Mouse (Mus musculus) right cerebral cortex, postnatal 36 days (tissue): Measurements from ENCODE around the gene Olig2.

Experiments
- DNase-seq, 2 experiments: peaks; one replicate each; pipeline ENCODE4 v3.0.0; 2022; ENCODE audit warnings: low spot score in 2 of 2, mixed read lengths in 1 of 2

Olig2 gene

GRCm38 (mm10) chr16:91225233-91226037 is at the start of gene Olig2:
Olig2 (plus strand) TSS chr16:91225457.
- DNase-seq = peak in 1 of 2 experiments; percentile 25

GRCm38 (mm10) chr16:91175892-91176291 is 49.4 kb upstream of the Olig2 start:
- DNase-seq = no peak

DNA sequence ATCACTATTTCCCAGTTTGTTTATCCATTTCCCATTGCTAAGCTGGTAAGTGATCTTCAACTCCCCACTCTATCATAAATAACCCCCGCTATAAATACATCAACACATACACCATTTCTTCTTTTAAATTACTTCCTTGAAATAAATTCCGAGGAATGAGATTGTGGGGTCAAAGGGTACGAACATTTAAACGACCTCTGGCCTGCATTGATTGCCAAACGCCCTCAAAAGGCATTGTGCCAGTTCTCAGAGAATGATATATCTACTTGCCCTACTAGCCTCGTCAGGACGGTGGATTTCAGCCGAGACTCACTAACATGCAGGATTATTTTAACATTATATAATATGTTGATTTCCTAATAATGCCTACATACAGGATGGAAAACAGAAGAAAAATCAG is 38.2 kb upstream of the Olig2 start:
- no peak for DNase-seq

GRCm38 (mm10) chr16:91187662-91188061 is 37.6 kb upstream of the Olig2 start:
- DNase-seq = no peak

- DNase-seq = no peak
Observed at GRCm38 (mm10) chr16:91188304-91188703, 37.0 kb upstream of the Olig2 start.

DNA sequence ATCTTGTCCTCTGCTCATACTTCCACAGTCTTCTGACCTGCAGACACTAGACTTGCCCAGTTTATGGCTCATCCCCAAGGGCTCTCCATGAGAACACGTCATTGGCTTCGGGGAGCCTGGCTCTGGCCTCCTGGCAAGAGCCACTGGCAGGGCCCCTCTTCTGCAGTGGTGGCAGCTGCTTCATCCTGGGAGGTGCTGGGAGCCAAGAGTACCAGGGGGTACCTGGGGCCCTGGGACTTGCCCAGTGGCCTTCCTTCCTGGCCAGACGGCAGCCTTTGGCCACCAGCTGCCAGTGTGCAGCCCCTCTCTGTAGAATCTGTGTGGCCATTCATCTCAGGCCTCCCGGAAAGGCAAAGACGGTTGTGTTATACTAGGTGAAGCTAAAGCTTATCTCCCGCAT is 34.0 kb upstream of the Olig2 start:
- DNase-seq = peak; percentile 1 to 5

GRCm38 (mm10) chr16:91191663-91192237 is 33.5 kb upstream of the Olig2 start:
- DNase-seq = peak; percentile 10 to 32

DNA sequence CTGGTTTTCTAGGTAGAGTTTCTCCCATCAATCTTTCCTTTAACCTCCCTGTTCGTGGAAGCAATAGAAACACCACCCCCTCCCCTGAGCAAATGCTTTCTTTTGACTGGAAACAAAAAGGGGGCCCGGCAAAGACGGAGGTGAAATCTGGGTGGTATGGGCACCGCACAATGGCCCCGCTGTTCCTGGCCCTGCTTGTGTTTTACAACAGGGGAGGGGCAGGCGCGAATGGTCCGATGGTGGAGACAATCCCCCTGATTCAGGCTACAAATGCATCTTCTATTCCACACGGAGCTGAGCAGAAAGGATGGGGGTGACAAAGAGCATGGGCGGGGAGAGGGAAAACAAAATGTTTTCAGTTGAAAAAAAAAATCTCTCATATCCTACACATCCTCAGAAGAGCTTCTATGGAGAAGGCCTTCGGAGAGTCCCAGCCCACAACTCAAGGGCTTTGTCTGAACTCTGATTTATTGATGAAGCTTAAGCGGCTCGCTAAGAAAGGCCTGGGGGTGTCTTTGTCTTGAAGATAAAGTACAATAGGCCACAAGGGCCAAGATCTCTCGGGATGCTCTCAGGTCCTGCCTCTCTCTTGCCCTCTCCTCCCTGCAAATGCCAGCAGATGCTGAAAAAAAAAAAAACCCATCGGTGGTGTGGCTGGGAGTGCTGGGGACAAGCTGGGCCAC is 32.4 kb upstream of the Olig2 start:
- DNase-seq = no peak

- DNase-seq = no peak
Observed at GRCm38 (mm10) chr16:91199815-91200214, 25.4 kb upstream of the Olig2 start.

DNA sequence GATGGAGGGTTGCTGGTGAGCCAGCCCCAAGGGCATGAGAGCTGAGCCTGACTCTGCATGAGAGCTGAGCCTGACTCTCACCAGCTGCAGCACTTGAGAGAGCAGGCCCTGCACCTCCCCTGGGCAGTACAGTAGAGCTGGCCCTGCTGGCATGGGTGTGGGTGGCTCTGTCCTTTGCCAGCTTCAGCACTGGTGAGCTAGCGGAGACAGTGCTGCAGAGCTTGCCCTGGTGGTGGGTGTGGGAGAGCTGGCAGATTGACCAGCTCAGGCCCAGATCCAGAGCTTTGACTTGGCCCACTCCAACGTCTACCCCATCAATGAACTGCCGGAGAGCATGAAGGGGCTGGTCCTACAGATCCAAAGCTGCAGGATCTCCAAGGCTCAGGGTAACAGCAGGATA is 22.3 kb upstream of the Olig2 start:
- no peak for DNase-seq

- no peak for DNase-seq
Observed at GRCm38 (mm10) chr16:91206371-91206770, 18.9 kb upstream of the Olig2 start.

DNA sequence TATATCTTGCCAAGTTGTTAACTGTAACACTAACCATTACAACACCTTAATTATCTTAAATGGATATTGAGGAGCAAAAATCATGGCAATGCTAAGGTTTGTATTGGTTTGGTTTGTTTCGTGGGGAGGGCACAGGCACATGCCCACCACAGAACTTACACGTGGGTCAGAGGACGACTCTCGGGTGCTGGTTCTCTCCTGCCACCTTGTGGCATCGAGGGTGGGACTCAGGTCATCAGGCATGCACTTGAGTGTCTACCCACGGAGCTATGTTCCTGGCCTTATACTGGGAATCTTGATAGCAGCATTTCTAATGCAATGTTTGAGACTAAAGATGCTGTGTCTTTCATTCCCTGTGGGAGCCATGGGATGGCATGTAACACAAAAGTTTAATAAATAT is 8.2 kb upstream of the Olig2 start:
- DNase-seq = no peak

- no peak for DNase-seq
Observed at GRCm38 (mm10) chr16:91217948-91218347, 7.3 kb upstream of the Olig2 start.

DNA sequence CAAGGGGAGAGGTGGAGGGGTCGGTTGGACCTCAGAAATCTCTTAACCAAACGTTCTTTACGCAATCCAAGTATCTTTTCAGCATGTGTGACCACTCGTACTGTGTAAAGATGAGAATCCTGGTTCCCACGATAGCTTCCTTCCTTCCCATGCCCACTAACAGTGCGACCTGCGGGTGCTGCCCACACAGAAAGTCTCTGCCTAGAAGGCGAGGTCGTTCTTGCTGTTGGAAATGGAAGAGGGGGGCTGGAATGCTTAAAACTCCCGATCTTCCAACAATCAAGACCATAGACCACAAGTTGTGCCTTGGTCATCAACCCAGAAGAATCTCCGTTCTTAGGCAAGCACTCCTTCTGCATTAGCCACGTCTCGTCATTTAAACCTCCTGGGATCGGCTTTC is 6.0 kb upstream of the Olig2 start:
- DNase-seq = no peak

DNA sequence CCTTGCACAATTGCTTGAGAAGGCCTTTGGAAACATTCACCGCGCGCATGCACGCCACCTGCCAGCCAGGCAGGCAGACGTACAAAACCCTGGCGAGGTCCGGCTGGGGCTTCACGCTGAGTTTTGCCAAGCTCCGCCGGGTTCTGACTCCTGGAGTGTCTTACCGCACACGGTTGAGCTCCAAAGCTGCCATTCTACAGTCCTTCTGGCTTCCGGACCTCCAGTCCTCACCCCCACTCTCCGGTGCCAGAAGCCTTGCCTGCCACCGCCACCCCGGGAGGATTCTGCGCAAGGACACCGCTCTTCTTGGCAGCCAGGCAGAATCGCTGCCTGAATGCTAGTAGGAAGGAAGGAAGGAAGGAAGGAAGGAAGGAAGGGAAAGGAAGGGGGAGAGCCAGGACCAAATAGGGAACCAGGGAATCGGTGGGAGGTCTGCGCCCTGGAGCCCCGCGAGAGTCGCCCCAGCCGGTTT is 3.0 kb upstream of the Olig2 start:
- no peak for DNase-seq

DNA sequence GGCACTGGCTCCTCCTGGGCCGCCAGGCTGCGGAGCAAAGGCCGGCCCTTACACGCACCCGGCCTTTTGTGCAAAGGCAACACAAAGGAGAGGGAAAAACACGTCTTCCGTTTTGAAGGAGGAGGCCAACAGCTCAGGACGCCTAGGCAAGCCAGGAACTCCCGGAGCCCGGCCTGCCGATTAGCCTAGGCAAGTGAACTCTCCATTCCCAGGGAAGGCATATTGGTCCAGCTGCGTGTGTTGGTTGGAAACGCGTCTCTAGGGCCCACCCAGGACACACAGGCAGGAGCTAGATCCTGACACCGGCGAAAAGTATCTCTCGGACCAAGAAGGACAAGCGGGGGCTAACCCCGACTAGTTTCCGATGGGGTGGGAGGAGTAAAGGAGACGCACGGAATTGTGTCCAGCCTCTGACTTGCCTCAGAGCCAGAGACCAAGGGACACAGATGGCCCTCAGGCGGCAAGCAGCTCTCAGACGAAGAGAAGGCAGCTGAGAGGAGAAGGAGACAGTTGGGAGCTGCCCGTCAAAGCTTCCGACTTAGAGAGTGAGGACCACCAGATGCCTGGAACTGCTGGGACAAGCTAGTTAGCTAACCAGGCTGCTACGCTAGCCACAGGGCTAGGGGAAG is 2.5 kb upstream of the Olig2 start:
- peak in 1 of 2 experiments; percentile 16 for DNase-seq

DNA sequence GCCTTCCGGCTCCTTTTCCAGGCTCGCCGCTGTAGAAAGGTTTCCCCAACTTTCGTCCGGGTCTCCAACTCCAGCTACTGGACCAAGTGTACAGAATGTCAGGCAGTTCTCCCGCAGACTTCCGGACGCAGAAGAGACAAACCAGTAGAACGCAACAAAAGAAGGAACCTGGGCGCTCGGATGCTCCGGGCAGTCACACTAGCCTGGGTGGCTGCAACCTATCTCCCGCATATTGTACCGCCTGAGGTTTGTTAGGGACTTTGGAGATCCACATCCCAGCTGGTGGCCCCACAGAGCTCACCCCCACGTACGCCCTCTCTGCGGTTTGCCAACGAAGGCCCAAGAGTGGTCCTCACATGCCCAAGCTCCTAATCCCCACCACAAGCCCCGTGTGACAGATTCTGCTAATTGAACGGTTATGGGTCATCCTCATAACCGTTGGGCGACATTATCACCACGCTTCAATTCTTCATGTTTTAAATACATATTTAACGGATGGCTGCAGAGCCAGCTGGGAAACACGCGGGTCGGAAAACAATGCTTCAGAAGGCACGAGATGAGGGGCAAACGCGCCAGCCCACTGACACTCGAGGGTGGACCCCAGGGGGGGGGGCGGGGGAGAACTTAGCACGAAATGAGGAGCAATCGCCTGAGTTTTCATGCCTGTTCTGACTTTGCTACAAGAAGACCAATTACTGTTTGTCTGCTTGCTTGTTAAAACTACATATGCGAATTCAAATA is 1.8 kb upstream of the Olig2 start:
- no peak for DNase-seq

DNA sequence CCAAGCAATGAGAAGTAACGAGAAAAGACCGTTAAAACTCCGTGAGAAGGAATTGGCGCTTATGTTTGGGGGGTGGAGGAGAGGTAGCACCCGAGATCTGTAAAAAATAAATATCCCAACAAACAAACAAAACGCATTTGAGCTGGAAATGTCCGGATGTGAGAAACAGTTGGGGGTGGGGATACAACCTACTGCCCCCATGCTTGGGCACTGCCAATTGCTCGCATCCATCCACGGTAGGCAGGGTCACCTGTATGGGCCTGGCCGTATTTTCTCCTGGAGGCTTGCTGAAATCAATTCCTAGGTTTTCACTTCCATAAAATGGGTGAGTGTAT is 1.2 kb upstream of the Olig2 start:
- no peak for DNase-seq

DNA sequence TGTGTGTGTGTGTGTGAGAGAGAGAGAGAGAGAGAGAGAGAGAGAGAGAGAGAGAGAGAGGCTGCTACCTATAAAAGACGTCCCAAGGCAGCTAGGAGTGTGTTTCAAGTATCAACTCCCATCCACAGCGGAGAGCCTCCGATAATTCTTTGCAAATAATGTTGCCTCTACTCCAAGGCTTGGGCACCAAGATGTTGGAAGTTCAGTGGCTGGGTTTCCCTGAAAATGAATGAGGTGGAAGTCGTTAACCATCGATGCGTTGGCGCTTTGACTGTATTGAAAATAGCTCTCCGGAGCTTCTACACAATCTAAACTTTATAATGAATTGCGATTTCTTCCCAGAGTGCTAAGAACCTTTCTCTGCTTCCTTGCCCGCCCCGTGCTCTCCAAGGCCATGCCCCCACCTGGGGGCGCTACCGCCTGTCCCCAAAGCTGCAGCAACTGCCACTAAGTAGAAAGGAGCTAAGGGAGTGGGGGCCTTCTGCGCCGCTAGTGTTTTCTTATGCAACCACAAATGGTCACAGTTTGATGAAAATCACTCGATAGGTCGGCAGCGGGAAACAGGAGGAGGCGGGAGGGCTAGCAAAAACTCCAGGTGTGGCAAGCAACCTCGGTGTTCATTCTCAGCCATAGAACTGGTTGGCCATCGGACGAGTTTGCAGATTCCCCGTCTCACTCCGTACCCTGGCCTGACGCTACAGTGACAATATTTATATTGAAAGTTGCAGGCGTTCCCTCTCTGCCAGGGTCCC is 600 bp upstream of the Olig2 start:
- no peak for DNase-seq

- DNase-seq = no peak
Observed at GRCm38 (mm10) chr16:91226038-91226882, 1.0 kb downstream of the Olig2 start.
